Mouse (Mus musculus) bone marrow, adult 2 months (tissue): ENCODE measurements around the gene Slc51a. TPM values are rescaled to one million over a fixed set of nuclear protein-coding genes. Genes with fewer than 3 reads are reported as not detected.
A peak's percentile ranks its signal among the peaks of the same experiment; 100 is the strongest.

Experiments used
- H3K27ac ChIP-seq: fragments of 200-500 bp; 2 replicates; pipeline ENCODE4 v1.5.1; 2012; ENCODE audit warnings: low read depth, mild to moderate bottlenecking, control low read depth, inconsistent platforms, low read length; ENCODE audit not compliant: control insufficient read depth, poor library complexity, insufficient read depth
- H3K4me1 ChIP-seq: fragments of 200-500 bp; 2 replicates; pipeline ENCODE4 v1.6.1; 2011; ENCODE audit warnings: low read length; ENCODE audit not compliant: control insufficient read depth, insufficient read depth
- H3K4me3 ChIP-seq: fragments of 200-500 bp; replicated peaks from 2 replicates; pipeline ENCODE3; 2011; ENCODE audit warnings: mild to moderate bottlenecking, low read depth, low read length, control low read depth; ENCODE audit not compliant: control insufficient read depth
- CTCF ChIP-seq: fragments of 200-500 bp; IDR thresholded peaks from 2 replicates; pipeline ENCODE4 v1.5.1; 2011; ENCODE audit warnings: low read length, control low read depth; ENCODE audit not compliant: control insufficient read depth, insufficient read depth
- POLR2A ChIP-seq: fragments of 200-500 bp; IDR thresholded peaks from 2 replicates; pipeline ENCODE4 v1.6.1; 2011; ENCODE audit warnings: low read depth, mild to moderate bottlenecking, control low read depth, low read length, borderline replicate concordance; ENCODE audit not compliant: control insufficient read depth
- WGBS: fragments of 180-500 bp; shearing (Covaris S2); methylation state at CpG from one replicate; pipeline ENCODE4 v1.1.7; 2018; 5-methylcytosine and 5-hydroxymethylcytosine counted together
- polyA plus RNA-seq: library from polyadenylated mRNA; stranded (reverse); fragments of >200 nt; gene quantifications from 2 replicates; pipeline ENCODE4 v1.2.4, GENCODE M21; 2011; ENCODE audit warnings: low replicate concordance; ENCODE audit not compliant: missing spikeins, insufficient read depth, insufficient read length

Slc51a gene
- polyA plus RNA-seq, 1 experiment = not detected

DNA sequence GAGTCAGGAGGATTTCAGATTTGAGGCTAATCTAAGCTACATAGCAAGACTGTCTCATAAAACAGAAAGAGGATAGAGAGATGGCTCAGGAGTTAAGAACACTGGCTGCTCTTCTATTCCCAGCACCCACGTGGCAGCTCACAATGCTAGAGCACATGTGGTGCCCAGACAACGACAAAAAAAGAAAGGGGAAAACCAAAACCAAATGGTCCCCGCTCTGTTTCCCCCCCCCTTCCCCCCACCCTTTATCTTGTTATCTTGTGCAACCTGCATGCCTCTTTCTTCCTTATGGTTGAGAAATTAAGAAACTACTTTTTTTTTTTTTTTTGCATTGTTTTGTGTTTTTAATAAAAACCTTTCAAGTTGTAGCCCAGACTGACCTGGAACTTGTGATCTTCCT lies 19.2 kb downstream of the Slc51a start:
- TF ChIP-seq CTCF (no peak), POLR2A (no peak)
- WGBS = 4% methylated on average over 3 of the region's 3 CpGs
- no peak overlapping the region for H3K27ac ChIP-seq

DNA sequence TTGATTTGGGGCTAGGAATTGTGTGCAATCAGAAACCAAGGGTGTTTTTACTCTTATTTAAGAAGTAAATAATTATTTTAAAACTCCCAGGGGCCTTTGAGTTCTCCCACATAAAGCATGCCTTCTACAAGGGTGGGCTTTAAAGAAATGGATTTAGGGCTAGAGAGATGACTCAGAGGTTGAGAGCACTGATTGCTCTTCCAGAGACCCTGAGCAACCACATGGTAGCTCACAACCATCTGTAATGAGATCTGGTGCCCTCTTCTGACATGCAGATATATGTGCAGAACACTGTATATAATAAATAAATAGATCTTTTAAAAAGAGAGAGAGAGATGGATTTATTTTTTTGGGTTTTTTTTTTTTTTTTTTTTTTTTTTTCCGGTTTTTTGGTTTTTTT lies 22.8 kb downstream of the Slc51a start:
- H3K27ac ChIP-seq = no peak overlapping the region
- H3K4me1 ChIP-seq = no peaks in the 10 kb centered on the region; the same call in 1 of the 2 replicates
- H3K4me3 ChIP-seq = no peak overlapping the region
- 0% methylated on average over 1 of the region's 1 CpGs for WGBS
- TF ChIP-seq CTCF (no peak), POLR2A (no peak)

More for the DNA sequence above, 19.2 kb downstream of the Slc51a start:
- Histone ChIP-seq H3K4me1 (no peaks in the 10 kb centered on the region; the same call in 1 of the 2 replicates), H3K4me3 (no peak overlapping the region)

DNA sequence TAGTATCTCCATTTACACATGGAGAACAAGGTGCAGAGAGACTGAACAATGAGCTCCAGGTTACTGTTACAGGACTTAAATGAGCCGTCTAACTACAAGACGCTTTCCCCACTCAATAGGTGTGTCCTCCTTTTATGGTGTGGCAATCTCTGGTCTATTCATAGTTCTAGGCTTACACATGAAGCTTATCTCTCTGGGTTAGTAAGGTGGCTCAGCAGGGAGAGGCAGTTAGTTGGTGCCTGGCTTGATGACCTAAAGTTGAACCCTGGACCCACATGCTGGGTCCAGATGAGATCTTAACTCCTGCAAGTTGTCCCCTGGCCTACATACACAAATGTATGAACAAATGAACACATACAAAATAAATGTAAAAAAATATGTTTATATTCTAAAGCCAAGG lies 24.3 kb downstream of the Slc51a start:
- 64% methylated on average over 2 of the region's 2 CpGs for WGBS

DNA sequence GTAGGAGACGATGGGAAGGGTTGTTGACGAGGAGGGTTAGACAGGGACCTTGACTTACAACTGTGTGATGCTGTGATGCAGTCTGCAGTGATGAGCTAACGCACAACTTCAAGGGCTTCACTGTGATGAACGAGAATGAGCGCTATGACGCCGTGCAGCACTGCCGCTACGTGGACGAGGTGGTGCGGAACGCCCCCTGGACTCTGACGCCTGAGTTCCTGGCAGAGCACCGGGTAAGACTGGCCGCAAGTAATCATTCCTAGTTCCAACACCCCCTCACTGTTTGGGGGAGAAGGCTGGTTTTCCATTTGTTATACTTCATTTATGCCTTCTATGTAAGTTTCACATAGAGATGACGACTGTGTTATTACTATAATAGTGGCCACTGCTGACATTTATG lies 24.7 kb downstream of the Slc51a start:
- TF ChIP-seq POLR2A (no peak), CTCF (no peak)
- WGBS = 92% methylated on average over 16 of the region's 16 CpGs
- no peaks in the 10 kb centered on the region; the same call in 1 of the 2 replicates for H3K4me1 ChIP-seq
- H3K4me3 ChIP-seq = no peak overlapping the region
- H3K27ac ChIP-seq = no peak overlapping the region; the same call in 1 of the 2 replicates

More for the DNA sequence above, 24.3 kb downstream of the Slc51a start:
- Histone ChIP-seq H3K27ac (no peak overlapping the region), H3K4me1 (no peaks in the 10 kb centered on the region; the same call in 1 of the 2 replicates), H3K4me3 (no peak overlapping the region)
- TF ChIP-seq CTCF (no peak), POLR2A (no peak)

DNA sequence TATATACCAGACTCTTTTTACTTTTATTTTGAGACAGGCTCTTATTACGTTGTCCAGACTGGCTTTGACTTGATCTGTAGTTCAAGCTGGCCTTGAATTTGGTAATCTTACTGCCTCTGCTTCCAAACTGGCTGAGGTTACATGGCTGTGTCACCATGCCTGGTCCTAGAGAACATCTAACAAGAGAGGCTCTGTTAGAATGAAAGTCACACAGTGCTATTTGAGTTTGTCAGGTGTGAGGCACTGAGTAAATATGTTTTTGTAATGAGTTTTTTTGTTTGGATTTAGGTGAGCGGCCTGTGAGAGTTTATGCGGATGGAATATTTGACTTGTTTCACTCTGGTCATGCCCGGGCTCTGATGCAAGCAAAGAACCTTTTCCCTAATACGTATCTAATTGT lies 26.0 kb downstream of the Slc51a start:
- WGBS = 95% methylated on average over 5 of the region's 5 CpGs
- no peak for TF ChIP-seq POLR2A
- TF ChIP-seq CTCF = no peak

DNA sequence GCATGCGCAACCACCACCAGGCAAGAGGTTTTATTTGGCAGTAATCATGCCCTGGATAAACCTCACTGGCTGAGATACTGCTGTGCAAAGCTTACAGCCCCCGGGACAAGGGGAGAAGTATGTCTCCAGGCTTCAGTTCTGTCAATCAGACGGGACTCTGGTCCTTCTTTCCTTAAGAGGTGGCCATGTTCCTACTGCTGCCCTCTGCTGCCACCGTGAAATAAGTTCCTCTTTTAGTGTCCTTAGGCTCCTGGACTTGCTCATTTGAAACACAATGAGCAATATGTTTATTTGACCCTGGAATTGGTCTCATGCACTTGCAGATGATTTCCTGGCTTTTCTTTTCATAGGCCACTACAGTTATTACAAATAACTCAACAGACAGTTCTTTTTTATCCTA lies 27.2 kb downstream of the Slc51a start:
- WGBS = 44% methylated on average over 4 of the region's 4 CpGs
- TF ChIP-seq CTCF (no peak), POLR2A (no peak)
- H3K27ac ChIP-seq = no peak overlapping the region
- H3K4me1 ChIP-seq = peaks cover 2% of the 10 kb centered on the region; the same call in 1 of the 2 replicates
- no peak overlapping the region for H3K4me3 ChIP-seq

More for the DNA sequence above, 26.0 kb downstream of the Slc51a start:
- Histone ChIP-seq H3K4me1 (peaks cover 2% of the 10 kb centered on the region; the same call in 1 of the 2 replicates), H3K27ac (no peak overlapping the region), H3K4me3 (no peak overlapping the region)

DNA sequence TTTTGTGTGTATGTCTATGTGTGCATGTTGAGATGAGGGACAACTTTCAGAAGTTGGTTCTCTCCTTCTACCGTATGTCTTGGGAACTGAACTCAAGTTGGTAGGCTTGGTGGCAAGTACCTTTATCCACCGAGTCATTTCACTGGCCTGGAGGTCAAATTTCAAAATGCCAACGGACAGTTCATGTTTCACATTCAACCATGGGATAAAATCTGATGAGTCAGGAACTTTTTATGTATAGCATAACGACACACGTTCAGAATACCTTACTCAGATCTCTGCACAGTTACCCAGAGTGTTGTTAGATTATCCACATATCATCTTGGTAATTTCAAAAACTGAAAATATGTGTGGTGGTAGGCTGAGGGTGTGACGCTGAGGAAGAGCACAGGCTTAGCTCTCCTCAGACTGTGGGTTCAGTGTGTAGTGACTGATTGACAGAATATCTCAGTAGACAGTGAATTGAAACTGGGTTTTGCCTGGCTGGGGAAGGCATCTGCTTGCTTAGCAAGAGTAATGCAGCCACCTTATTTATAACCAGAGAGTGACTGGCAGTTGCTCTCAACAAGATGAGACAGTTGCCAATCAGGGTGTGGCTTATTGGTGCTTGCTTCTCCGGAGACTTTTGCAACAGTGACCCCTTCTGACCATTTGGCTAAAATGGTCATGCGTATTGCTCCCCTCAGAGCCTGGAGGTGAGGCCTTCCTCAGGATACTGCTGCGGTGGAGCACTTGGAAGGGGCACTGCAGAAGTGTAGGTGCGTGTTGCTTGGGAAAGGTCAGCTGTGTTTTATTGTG lies 29.9 kb downstream of the Slc51a start:
- H3K4me3 ChIP-seq = no peak overlapping the region
- 43% methylated on average over 10 of the region's 10 CpGs for WGBS
- H3K27ac ChIP-seq = no peak overlapping the region; the same call in 1 of the 2 replicates

DNA sequence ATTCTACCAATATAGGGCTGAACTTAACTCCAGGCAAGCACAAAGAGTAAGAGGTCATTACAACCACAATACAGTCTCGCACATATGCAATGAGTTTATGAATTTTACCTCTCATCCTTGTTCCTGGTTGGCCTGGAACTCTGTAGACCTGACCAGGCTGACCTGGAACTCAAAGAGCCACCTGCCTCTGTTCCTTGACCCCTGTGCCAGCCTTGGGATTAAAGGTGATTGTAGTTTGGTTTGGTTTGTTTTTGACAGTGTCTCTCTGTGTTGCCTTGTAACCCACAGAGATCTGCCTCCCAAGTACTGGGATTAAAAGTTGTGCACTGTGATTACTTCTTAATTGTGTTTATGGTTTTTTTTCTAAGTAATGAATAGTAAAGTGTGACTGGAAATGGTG lies 30.9 kb downstream of the Slc51a start:
- H3K4me1 ChIP-seq = peaks cover 2% of the 10 kb centered on the region; the same call in 1 of the 2 replicates
- WGBS = 82% methylated on average over 1 of the region's 1 CpGs
- no peak for TF ChIP-seq CTCF
- TF ChIP-seq POLR2A = no peak
- H3K27ac ChIP-seq = no peak overlapping the region
- no peak overlapping the region for H3K4me3 ChIP-seq

More for the DNA sequence above, 29.9 kb downstream of the Slc51a start:
- peaks cover 2% of the 10 kb centered on the region; the same call in 1 of the 2 replicates for H3K4me1 ChIP-seq
- TF ChIP-seq CTCF (peak; percentile 61), POLR2A (no peak)
